Comparison of ENCODE assay signal across 8 mouse cellular contexts in the genomic region with DNA sequence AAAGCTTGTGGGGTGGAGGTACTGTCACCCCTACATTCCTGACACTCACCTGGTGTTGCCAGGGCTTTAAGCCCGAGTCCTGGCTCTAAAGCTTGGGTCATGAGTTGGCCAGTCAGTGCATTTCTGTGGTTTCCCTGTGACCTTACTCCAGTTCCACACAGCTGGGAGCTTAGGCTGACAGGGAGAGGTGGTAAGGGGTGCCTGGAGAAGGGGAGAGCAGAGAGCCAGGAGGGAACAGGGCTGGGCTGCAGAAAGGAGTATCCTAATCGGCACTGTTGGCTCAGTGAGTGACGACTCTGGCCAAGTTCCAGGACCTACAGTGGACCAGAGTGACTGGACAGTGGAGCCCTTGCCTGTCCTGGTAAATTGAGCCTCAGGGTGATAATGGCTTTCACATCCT. TPM values are rescaled to one million over a fixed set of nuclear protein-coding genes. Genes with fewer than 3 reads are reported as not detected.
DNase-seq lines count a peak whose midpoint lies in the region; ATAC-seq and TF ChIP-seq lines count a peak whose summit lies in the region.

No protein-coding gene starts in this region.

- H3K27me3 ChIP-seq in spleen, adult 2 months (ENCODE audit: control insufficient read depth, insufficient read depth, low read length), result no peaks in the 10 kb centered on the region
- H3K27me3 ChIP-seq in forebrain, embryonic 12.5 days, result 0 out of 2 replicates have a peak, but pooled peaks cover 11% of the 10 kb centered on the region
- H3K27me3 ChIP-seq in limb, embryonic 13.5 days, result peaks cover 5% of the 10 kb centered on the region; the same call in 1 of the 2 replicates

- peaks cover 9% of the 10 kb centered on the region; the same call in 1 of the 2 replicates for H3K4me1 ChIP-seq in spleen, adult 2 months (ENCODE audit: control insufficient read depth, insufficient read depth, insufficient read length)
- H3K4me1 ChIP-seq in forebrain, embryonic 12.5 days, result peaks cover 19% of the 10 kb centered on the region
- H3K4me1 ChIP-seq in limb, embryonic 13.5 days, result peaks cover 22% of the 10 kb centered on the region
- peaks cover 30% of the 10 kb centered on the region for H3K4me1 ChIP-seq in olfactory bulb, adult 2 months (ENCODE audit: control insufficient read depth, insufficient read depth, low read length)

- ATAC-seq in forebrain, embryonic 12.5 days (ENCODE audit: low FRiP score), result no peak
- ATAC-seq in limb, embryonic 13.5 days (ENCODE audit: low FRiP score, low read depth), result no peak
- ATAC-seq in monocyte, adult 5-6 weeks (replicated peaks; ENCODE audit: insufficient number of reproducible peaks, low FRiP score, low TSS enrichment, poor library complexity, severe bottlenecking), result no peak

- H3K4me3 ChIP-seq in spleen, adult 2 months (ENCODE audit: extremely low read depth, insufficient read depth, insufficient read length), result no peak overlapping the region
- no peak overlapping the region for H3K4me3 ChIP-seq in forebrain, embryonic 12.5 days (replicated peaks)
- H3K4me3 ChIP-seq in limb, embryonic 13.5 days, result peak overlapping the region; percentile 73
- peak overlapping the region; percentile 11; the same call in 1 of the 2 replicates for H3K4me3 ChIP-seq in olfactory bulb, adult 2 months (ENCODE audit: insufficient read depth, low read depth, low read length)

- no peaks in the 10 kb centered on the region for H3K9me3 ChIP-seq in forebrain, embryonic 12.5 days
- no peaks in the 10 kb centered on the region for H3K9me3 ChIP-seq in limb, embryonic 13.5 days

- H3K27ac ChIP-seq in spleen, adult 2 months (ENCODE audit: insufficient read depth, low read length), result peak overlapping the region; percentile 61
- H3K27ac ChIP-seq in forebrain, embryonic 12.5 days, result no peak overlapping the region
- peak overlapping the region; percentile 80 for H3K27ac ChIP-seq in limb, embryonic 13.5 days
- H3K27ac ChIP-seq in olfactory bulb, adult 2 months (ENCODE audit: insufficient read depth, low read depth, low read length), result peak overlapping the region; percentile 68

- H3K9ac ChIP-seq in forebrain, embryonic 12.5 days, result no peak overlapping the region
- peak overlapping the region; percentile 50 for H3K9ac ChIP-seq in limb, embryonic 13.5 days

- intact Hi-C loops in heart, postnatal 36 days (cut with DNase I), result loop anchor here (2.0 kb wide), 1 partner anchor 21 kb away; no protein-coding TSS in a partner anchor

- no peak for TF ChIP-seq CTCF in spleen, adult 2 months (IDR thresholded peaks at IDR 0.05; ENCODE audit: extremely low read depth, insufficient read depth, insufficient read length, insufficient replicate concordance)
- TF ChIP-seq CTCF in olfactory bulb, adult 2 months (IDR thresholded peaks at IDR 0.05; ENCODE audit: insufficient read depth, low read depth, low read length), result no peak

- H3K4me2 ChIP-seq in forebrain, embryonic 12.5 days, result peak overlapping the region; percentile 0; the same call in 1 of the 2 replicates
- peak overlapping the region; percentile 80 for H3K4me2 ChIP-seq in limb, embryonic 13.5 days (replicated peaks)

- TF ChIP-seq POLR2A in spleen, adult 2 months (IDR thresholded peaks at IDR 0.05; ENCODE audit: low read depth, low read length), result no peak
- no peak for TF ChIP-seq POLR2A in olfactory bulb, adult 2 months (IDR thresholded peaks at IDR 0.05; ENCODE audit: insufficient read depth, low read depth, low read length)

- DNase-seq in spleen, adult 2 months (ENCODE audit: low read depth in 1 of 2, low spot score in 2 of 2), result no peak
- no peak for DNase-seq in spleen, postnatal 4 days (ENCODE audit: low spot score in 2 of 2)
- DNase-seq in heart, postnatal 36 days, result peak; percentile 69 to 71
- no peak for DNase-seq in spleen, postnatal 14 days (ENCODE audit: low spot score in 2 of 2)

- WGBS in spleen, adult 2 months, result 54% methylated on average over 3 of the region's 3 CpGs
- WGBS in forebrain, embryonic 12.5 days, result 54% methylated on average over 3 of the region's 3 CpGs
- 16% methylated on average over 3 of the region's 3 CpGs for WGBS in limb, embryonic 13.5 days
- WGBS in olfactory bulb, adult 2 months, result 21% methylated on average over 3 of the region's 3 CpGs

- H3K36me3 ChIP-seq in spleen, adult 2 months (ENCODE audit: control insufficient read depth, insufficient read depth, low read length), result peaks cover 3% of the 10 kb centered on the region; the same call in 1 of the 2 replicates
- peaks cover 6% of the 10 kb centered on the region for H3K36me3 ChIP-seq in forebrain, embryonic 12.5 days (replicated peaks)
- peaks cover 20% of the 10 kb centered on the region for H3K36me3 ChIP-seq in limb, embryonic 13.5 days

RNA-seq across cellular contexts. Expression of a gene that starts 1.9 kb away (rescaled TPM):
- polyA plus RNA-seq in spleen, adult 2 months (2012; rRNA removed), result 57.1 and 60.7 TPM in 2 replicates
- polyA plus RNA-seq in forebrain, embryonic 12.5 days (2016; fragmentation: Nextera tagmentation; extraction: Ambion mirVana), result 13.9 and 15.2 TPM in 2 replicates
- 10 to 100 TPM; 29.2 to 32.6 TPM for total RNA-seq in heart, postnatal 36 days (2021)
- polyA plus RNA-seq in limb, embryonic 13.5 days (2015; fragmentation: Nextera tagmentation; extraction: Ambion mirVana), result 28.9 and 29.3 TPM in 2 replicates
- not detected in 2 replicates for polyA plus RNA-seq in olfactory bulb, adult 2 months (2012; ENCODE audit: insufficient read depth, insufficient read length, low replicate concordance, missing spikeins)
- 3.2 to 7.5 TPM (median 4.8 TPM) in 3 replicates for total RNA-seq in monocyte, adult 5-6 weeks (2017)

RNA-seq across cellular contexts. Expression of a gene that starts 44.1 kb away (rescaled TPM):
- 3.8 and 4.9 TPM in 2 replicates for polyA plus RNA-seq in spleen, adult 2 months (2012; rRNA removed)
- 12.3 and 13.5 TPM in 2 replicates for polyA plus RNA-seq in forebrain, embryonic 12.5 days (2016; fragmentation: Nextera tagmentation; extraction: Ambion mirVana)
- 1 to 10 TPM; 6.7 to 8.6 TPM for total RNA-seq in heart, postnatal 36 days (2021)
- polyA plus RNA-seq in limb, embryonic 13.5 days (2015; fragmentation: Nextera tagmentation; extraction: Ambion mirVana), result 20.3 and 21.8 TPM in 2 replicates
- polyA plus RNA-seq in olfactory bulb, adult 2 months (2012; ENCODE audit: insufficient read depth, insufficient read length, low replicate concordance, missing spikeins), result not detected in 2 replicates
- 84.5 to 99.8 TPM (median 97.7 TPM) in 3 replicates for total RNA-seq in monocyte, adult 5-6 weeks (2017)

Comparison
In these comparisons a context has a peak if more than half of its experiments do, and no peak if none do; other contexts are left out.
1. DNase-seq: peak in heart, postnatal 36 days (2 of 2); none in spleen, adult 2 months (0 of 2), spleen, postnatal 4 days (0 of 2) and spleen, postnatal 14 days (0 of 2).
2. H3K4me3 ChIP-seq: peak in limb, embryonic 13.5 days (single experiment) and olfactory bulb, adult 2 months (single experiment); none in spleen, adult 2 months (single experiment) and forebrain, embryonic 12.5 days (single experiment).
3. RNA of a gene that starts 1.9 kb away (polyA plus RNA-seq): 57.1 to 60.7 TPM in spleen, adult 2 months, 28.9 to 29.3 TPM in limb, embryonic 13.5 days and 13.9 to 15.2 TPM in forebrain, embryonic 12.5 days; not detected in olfactory bulb, adult 2 months; every median in the first group is over 10 times any median in the second.